Mouse (Mus musculus): ENCODE data around the gene Isg20.
A peak's percentile ranks its signal among the peaks of the same experiment; 100 is the strongest.

Gene Isg20

DNA sequence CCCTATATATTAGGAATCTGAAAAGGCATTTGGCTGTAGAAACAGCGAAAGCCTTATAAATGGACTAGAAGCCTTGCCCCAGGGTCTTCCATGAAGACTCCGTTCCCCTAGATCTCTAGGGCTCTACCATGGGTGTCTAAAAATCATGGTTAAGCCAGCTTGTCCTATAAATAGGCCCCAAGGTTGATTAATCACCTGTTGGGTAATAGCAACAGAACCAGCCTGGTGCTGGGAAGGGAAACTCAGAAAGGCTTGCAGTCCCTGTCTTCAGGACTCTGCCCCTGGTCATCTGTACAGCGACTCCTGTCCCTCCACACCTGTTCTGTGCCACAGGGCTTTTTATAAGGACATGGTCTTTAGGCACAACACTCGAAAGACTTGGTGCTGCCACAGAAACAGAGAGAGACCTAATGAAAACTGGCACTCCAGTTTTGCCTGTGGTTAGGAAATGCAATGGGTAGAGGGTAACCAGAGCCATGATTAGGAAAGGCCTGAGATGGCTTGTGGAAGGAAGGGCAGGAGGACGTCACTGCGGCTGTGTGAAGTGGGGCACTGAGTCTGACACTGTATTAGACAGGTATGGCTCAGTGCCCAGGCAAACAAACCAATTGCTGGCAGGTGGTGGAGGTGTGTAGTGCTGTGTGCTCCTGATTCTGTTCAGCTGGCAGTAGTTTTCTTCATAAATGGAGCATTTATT lies 9.9 kb upstream of the Isg20 start:
- no peak for DNase-seq (ENCODE audit: low spot score in 2 of 2)

GRCm38 (mm10) chr7:78904175-78904574 lies 9.0 kb upstream of the Isg20 start:
- DNase-seq (ENCODE audit: low spot score in 2 of 2) = no peak

- no peak for DNase-seq (ENCODE audit: low spot score in 2 of 2)
These were observed 4.2 kb upstream of the Isg20 start for GRCm38 (mm10) chr7:78909026-78909425.

DNA sequence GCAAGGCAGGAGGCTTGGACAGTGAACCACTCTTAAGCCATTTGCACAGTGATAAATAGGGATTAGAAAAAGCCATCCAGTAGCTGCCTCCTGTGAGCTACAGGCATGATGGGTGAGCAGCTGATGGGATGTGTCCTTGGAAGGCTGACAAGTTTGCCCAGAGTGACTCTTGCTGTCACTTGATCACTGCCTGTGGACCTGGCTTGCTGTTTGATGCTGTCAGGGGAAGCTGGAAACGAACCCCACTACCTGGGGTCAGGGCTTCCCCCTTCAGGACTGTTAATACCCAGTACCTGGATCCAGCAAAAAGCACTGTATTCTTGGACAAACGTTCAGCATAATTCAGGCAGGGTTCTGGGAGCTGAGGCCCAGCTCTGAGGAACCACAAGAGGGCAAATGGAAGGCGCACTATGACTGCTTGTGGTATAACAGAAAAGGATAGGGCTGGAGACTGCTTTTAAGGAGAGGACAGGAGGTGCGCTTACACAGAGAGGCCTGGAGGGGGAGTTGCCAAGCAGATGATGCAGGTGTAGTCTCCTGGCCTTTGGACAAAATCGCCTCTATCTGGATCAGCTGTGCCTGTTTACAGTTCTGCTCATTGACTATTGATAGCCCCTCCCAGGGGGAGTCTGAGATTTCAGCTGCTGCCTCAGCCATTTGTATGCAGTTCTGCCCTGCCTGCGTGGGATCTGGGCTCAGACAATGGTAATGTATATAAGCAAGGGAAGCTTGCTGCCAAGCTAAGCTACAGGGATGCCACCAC lies 2.7 kb upstream of the Isg20 start:
- no peak for DNase-seq (ENCODE audit: low spot score in 2 of 2)

DNA sequence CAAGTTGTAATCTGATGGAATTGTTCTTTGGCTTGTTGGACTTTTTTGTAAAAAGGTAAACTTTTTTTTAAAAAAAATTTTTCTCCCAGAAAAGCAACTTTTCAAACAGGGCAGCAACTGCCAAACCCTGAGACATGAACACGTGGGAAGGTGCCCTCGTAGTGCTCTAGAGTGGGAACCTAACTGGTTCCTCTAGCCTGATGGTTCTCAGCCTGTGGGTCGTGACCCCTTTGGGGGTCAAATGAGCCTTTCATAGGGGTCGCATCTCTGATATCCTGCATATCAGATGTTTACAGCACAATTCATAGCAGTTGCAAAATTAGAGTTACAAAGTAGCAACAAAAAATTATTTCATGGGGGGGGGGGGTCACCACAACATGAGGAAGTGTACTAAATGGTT lies 2.0 kb upstream of the Isg20 start:
- DNase-seq (ENCODE audit: low spot score in 2 of 2) = no peak

GRCm38 (mm10) chr7:78912253-78912973 lies 811 bp upstream of the Isg20 start:
- DNase-seq (ENCODE audit: low spot score in 2 of 2) = peak in 1 of 2 experiments; percentile 14

DNA sequence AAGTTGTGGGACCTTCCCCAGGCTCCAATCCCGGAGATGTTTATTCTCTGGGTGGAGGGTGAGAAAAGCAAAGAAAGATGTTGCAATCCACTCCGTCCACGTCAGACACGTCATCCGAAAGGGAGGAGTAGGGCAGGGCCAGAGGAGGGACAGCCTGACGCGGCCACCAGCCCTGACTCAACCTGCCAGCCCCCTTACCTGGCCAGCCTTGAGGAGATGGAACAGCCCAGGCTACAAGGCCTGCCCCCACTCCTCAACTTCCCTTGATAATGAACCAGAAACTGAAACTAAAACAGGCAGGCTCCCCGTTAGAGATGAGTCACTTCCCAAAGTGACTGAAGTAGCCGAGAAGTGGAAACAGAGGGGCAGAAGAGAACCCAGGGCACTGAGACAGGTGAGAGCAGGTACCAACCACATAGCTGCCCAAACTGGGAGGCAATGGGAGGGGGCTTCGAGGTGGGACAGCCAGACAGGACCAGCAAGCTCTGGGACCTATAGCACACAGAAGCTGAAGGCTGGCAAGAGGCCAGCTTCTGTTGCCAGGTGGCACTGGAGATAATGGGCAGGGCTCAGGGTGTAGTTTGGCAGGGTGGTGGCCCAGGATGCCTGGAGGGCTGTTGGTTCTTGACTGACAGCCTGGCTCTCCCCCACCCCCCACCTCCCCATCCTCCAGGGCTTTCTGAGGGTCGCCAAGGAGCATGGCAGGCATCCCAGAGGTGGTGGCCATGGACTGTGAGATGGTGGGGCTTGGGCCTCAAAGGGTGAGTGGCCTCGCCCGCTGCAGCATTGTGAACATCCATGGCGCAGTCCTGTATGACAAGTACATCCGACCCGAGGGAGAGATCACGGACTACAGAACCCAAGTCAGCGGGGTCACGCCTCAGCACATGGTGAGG lies 673 bp downstream of the Isg20 start:
- DNase-seq (ENCODE audit: low spot score in 2 of 2) = peak; percentile 80

GRCm38 (mm10) chr7:78914545-78914845 lies 1.3 kb downstream of the Isg20 start:
- no peak for DNase-seq (ENCODE audit: low spot score in 2 of 2)

GRCm38 (mm10) chr7:78914896-78915510 lies 1.8 kb downstream of the Isg20 start:
- no peak for DNase-seq (ENCODE audit: low spot score in 2 of 2)

DNA sequence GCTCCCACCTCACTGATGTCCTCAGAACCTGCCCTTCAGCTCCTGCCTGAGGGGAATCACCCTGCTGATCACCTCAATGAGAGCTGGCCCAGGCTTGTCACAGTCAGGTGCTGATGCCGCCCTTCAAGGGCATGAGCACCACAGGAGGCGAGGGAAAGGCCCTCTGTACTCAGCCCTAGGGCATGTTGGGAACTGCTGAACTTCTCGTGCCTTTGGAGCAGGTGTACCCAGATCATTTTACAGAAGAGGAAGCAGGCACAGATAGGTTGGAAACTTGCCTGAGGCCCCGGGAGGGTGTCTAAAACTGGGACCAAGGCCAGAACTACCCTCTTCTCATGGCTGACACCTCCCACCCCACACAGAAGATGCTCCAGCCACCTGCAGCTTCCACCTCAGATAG lies 5.5 kb downstream of the Isg20 start:
- no peak for DNase-seq (ENCODE audit: low spot score in 2 of 2)

- DNase-seq (ENCODE audit: low spot score in 2 of 2) = no peak
These were observed 9.3 kb downstream of the Isg20 start for GRCm38 (mm10) chr7:78922506-78922905.

GRCm38 (mm10) chr7:78924300-78924699 lies 11.1 kb downstream of the Isg20 start:
- peak; percentile 31 to 41 for DNase-seq (ENCODE audit: low spot score in 2 of 2)

GRCm38 (mm10) chr7:78924796-78925195 lies 11.6 kb downstream of the Isg20 start:
- no peak for DNase-seq (ENCODE audit: low spot score in 2 of 2)

- no peak for DNase-seq (ENCODE audit: low spot score in 2 of 2)
These were observed 12.5 kb downstream of the Isg20 start for GRCm38 (mm10) chr7:78925680-78926079.

DNA sequence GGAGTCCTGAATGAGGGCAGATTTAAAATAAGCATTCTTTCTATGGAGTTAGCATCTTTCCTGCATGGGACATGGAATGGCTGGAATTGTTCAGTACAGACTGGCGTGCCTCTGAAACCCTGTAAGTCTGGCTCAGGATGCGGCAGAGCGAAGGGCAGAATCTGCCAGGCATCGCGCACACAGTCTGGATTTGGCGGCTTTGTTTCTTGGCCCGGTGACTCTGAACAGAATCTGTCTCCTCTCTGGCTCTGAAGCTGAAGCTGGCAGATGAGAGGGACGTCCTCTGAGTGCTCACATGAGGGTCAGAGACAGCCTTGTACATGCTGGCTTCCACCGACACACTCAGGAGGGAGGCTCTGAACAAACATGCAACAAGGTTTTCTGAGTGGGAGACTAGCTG lies 12.9 kb downstream of the Isg20 start:
- DNase-seq (ENCODE audit: low spot score in 2 of 2) = no peak

GRCm38 (mm10) chr7:78927266-78927665 lies 14.0 kb downstream of the Isg20 start:
- DNase-seq (ENCODE audit: low spot score in 2 of 2) = no peak

DNA sequence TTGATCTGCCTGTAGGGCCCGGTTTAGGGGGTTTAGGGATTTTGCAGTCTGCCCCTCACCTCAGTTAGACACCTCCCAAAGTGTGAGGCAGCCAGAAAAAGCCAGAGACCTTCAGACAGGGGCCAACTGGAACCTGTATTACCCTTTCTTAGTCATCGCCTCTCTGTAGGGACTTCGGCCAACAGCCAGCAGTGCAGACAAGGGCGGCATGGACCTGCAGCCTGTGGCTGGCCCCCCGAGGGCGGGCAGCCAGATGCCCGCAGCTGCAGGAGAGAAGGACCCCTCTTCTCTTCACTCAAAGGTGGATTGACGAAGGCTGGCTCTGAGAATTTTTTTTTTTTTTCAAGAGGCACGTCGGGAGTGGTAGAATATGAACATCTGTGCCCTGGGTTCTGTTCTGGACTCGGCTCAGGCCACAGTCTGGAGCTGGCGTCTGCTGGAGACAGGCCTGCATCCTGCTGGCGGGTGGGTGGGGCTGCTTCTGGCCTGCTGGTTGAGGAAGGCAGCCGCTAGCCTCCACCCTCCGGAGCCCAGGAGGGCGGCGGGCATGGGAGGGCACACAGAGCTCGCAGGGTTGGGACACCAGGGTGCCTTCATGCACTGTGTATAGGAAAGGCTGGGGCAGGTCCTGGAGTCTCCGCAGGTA lies 25.9 kb downstream of the Isg20 start:
- DNase-seq (ENCODE audit: low spot score in 2 of 2) = no peak

DNA sequence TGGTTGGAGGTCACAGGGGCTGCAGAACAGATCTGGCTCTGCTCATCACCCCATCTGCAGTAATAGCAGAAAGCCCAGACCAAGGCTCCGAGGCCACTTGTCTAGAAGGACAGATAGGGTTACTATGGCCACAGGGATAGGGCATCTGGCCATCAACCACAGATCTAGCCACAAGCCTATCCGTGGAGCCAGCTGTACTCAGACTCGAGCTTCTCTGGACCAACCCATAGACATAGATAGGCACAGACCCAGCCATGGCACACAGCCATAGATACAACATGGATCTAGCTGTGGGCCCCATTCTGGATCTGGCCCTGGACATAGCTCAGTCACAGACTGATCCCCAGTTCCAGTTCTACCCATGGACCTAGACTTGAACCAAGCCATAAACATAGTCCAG lies 27.7 kb downstream of the Isg20 start:
- no peak for DNase-seq (ENCODE audit: low spot score in 2 of 2)

- no peak for DNase-seq (ENCODE audit: low spot score in 2 of 2)
These were observed 29.3 kb downstream of the Isg20 start for GRCm38 (mm10) chr7:78942544-78942943.

DNA sequence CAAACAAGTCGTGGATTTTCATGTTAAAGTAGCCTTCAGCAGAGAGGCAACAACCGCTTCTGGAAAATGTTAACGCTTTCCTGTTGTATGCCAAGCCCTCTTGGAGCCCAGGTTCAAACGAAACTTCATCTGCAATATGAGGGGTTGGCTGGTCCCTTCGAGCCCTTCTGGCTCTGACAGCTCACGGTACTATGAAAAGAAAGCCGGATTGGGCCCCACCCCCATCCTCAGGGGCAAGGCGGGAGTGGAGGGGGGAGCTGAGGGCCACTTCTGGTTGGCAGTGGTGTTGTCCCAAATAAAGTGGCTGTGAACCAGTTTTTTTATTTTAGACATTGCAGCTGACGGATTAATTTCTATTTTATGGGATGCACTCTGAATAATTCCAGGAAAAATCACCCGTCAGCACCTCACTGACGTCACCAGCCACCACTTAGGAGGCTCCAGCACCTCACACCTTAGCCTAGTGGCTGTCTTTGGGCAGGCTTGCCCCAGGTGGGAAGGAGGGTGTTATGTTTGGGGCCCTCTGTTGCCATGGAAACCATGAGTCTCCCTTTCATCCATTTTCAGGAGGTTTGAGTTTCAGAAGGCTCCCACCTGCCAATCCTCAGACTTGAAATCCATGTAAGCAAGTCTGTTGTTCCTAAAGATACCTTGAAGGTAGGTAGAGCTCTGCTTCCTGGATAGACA lies 40.8 kb downstream of the Isg20 start:
- no peak for DNase-seq (ENCODE audit: low spot score in 2 of 2)
